Mouse (Mus musculus) liver (tissue): ENCODE measurements around the gene Smpd3.

ENCODE experiments used
- DNase-seq: peaks from one replicate; pipeline ENCODE4 v3.0.0-alpha.2; 2020; ENCODE audit warnings: mixed read lengths

Smpd3 gene

DNA sequence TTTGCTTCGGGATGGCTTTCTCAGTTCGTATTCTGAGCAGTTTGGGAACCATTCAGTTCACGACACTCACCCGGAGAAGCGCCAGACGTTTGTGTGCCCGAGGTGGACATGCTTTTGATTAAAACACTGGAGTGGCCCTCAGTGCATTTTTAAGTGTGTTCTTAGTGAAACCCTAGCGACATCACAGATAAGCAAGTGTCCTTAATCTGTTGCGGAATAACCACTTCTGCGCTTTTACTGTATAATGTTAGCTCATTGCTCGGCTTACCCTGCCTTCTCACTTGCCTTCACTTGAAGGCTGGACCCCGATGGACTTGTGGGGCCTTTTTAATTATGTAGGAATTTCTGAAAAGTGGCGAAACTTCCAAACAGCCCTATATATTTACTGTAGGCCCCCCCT, 126.4 kb downstream of the Smpd3 start:
- DNase-seq = no peak

DNA sequence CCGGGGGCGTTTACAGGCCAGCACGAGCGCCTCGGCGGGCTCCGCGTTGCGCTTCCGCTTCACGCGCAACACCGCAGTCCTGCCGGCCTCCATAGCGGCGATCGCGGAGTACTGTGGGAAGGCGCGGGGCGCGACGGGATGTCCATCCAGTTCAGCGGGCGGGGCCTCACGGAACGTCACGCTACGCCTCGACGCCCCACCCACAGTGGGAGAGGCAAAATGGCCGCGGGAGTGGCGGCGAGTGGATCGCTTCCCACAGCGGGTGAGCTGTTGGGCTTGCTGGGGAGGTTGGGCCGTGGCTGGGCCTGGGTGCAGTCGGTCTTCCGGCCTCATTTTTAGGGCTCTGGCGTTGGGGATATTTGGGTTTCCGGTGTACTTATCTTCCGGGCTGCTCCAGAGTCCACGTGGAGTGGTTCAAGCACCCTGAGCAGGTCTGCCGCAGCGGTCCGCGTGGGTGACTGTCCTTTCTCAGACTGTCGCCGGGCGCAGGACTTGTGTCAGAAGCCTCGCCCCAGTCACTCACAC, 126.9 kb downstream of the Smpd3 start, which contains the start of the genes Slc7a6os and Prmt7:
Slc7a6os (minus strand) TSS at position 115 of the 525 bp plus-strand sequence.
Prmt7 (plus strand) TSS at position 116 of the 525 bp plus-strand sequence.
- peak; percentile 96 for DNase-seq

DNA sequence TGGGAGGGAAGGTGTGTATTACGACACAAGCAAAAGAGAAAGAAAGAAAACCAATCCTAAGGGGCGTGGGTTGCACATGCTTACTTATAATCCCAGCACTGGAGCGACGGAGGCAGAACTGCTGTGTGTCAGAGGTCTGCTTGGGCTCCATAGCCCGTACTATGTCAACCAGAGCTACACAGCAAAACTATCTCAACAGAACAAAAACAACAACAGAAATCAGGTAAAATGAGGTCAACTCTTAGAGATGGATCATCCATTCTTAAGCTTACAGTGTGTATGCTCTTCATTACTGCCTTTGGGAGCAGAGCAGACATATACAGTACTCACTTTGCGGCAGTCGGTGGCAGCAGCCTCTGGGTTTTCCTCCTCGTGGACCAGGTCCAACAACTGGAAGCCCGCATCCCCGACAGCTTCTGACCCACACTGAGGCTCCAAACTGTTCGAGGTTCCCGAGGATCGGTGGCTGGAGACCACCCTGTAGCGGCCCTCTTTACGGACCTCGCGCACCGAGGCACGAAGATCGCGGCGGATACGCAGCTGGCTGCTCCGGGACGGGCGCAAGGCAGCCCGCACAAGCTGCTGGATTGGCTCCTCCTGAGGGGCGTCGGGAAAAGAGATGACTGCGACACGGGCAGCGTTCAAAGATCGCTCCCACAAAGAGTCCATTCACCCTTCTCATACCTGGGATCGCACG, 127.6 kb downstream of the Smpd3 start:
- peak; percentile 22 for DNase-seq
